Mouse (Mus musculus) neural tube, embryonic 14.5 days (tissue): ENCODE data around the gene Mef2d. TPM values are rescaled to one million over a fixed set of nuclear protein-coding genes. Genes with fewer than 3 reads are reported as not detected.

Experiments used
- ATAC-seq: fragments of 200-750 bp; cut with Nextera tagmentation; 2 replicates; pipeline ENCODE4 v1.8.0; 2017; ENCODE audit warnings: low read depth, mild to moderate bottlenecking, moderate TSS enrichment, moderate library complexity
- H3K27ac ChIP-seq: fragments of 300-500 bp; sonication (generic); 2 replicates; pipeline ENCODE4 v1.5.1; 2014; ENCODE audit warnings: low read depth, mild to moderate bottlenecking, control low read depth, low read length, moderate library complexity, mixed read lengths
- H3K27me3 ChIP-seq: fragments of 300-500 bp; sonication (generic); 2 replicates; pipeline ENCODE4 v1.6.1; 2014; ENCODE audit warnings: low read length; ENCODE audit not compliant: control insufficient read depth, insufficient read depth
- H3K36me3 ChIP-seq: fragments of 300-500 bp; sonication (generic); 2 replicates; pipeline ENCODE4 v1.6.1; 2014; ENCODE audit warnings: low read length, mixed read lengths; ENCODE audit not compliant: control insufficient read depth, insufficient read depth
- H3K4me1 ChIP-seq: fragments of 300-500 bp; sonication (generic); 2 replicates; pipeline ENCODE4 v1.6.1; 2014; ENCODE audit warnings: low read length; ENCODE audit not compliant: control insufficient read depth, insufficient read depth
- H3K4me2 ChIP-seq: fragments of 300-500 bp; sonication (generic); 2 replicates; pipeline ENCODE4 v1.6.1; 2014; ENCODE audit warnings: mild to moderate bottlenecking, low read depth, low read length, control low read depth
- H3K4me3 ChIP-seq: fragments of 300-500 bp; sonication (generic); 2 replicates; pipeline ENCODE4 v1.5.1; 2014; ENCODE audit warnings: low read depth, low read length, control low read depth, mixed read lengths
- H3K9ac ChIP-seq: fragments of 300-500 bp; sonication (generic); replicated peaks from 2 replicates; pipeline ENCODE4 v1.6.1; 2014; ENCODE audit warnings: low read depth, mild to moderate bottlenecking, control low read depth, low read length, mixed read lengths
- H3K9me3 ChIP-seq: fragments of 300-500 bp; sonication (generic); 2 replicates; pipeline ENCODE4 v1.6.1; 2016; ENCODE audit warnings: low read length; ENCODE audit not compliant: control insufficient read depth
- WGBS: fragments of 180-500 bp; shearing (Covaris S2); extraction: QIAGEN DNeasy Blood & Tissue Kit; methylation state at CpG from one replicate; pipeline ENCODE4 v1.1.7; 2014; 5-methylcytosine and 5-hydroxymethylcytosine counted together
- polyA plus RNA-seq: library from polyadenylated mRNA; unstranded; fragments of >200 nt; fragmentation: Nextera tagmentation; extraction: Ambion mirVana; gene quantifications from 2 replicates; pipeline ENCODE4 v1.2.1, GENCODE M21; 2014

Gene Mef2d
- polyA plus RNA-seq, 1 experiment from 2014 or later: 19.6 TPM

DNA sequence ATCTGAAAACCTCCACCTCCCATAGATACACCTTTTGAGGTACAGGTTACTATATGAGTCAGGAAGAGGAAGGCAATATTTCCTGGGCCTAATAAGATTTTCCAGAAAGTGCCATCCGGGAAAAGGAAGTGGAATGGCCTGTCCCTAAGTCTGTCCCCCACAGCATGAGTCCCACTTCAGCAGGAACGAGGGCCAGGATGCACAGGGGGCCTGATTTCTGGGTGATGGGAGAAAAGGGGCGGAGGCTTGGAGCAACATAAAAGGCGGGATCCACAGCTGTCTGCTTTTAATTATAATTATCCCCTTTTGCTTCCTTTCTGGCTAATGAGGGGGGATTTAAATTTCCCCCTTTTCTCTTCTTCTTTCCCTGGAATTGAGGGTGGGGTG, 63.0 kb downstream of the Mef2d start:
- H3K4me2 ChIP-seq: peak overlapping the region; percentile 93; the same call in 1 of the 2 replicates
- H3K27me3 ChIP-seq: no peaks in the 10 kb centered on the region
- H3K27ac ChIP-seq: peak overlapping the region; percentile 99
- WGBS: 0% methylated on average over 4 of the region's 4 CpGs
- H3K9ac ChIP-seq: peak overlapping the region; percentile 43; the same call in 1 of the 2 replicates
- no peaks in the 10 kb centered on the region for H3K9me3 ChIP-seq
- no peaks in the 10 kb centered on the region for H3K36me3 ChIP-seq
- peak; percentile 8 for ATAC-seq
- H3K4me1 ChIP-seq: peaks cover 53% of the 10 kb centered on the region
- H3K4me3 ChIP-seq: 0 out of 2 replicates have a peak overlapping the region, but pooled peaks have one; percentile 3

DNA sequence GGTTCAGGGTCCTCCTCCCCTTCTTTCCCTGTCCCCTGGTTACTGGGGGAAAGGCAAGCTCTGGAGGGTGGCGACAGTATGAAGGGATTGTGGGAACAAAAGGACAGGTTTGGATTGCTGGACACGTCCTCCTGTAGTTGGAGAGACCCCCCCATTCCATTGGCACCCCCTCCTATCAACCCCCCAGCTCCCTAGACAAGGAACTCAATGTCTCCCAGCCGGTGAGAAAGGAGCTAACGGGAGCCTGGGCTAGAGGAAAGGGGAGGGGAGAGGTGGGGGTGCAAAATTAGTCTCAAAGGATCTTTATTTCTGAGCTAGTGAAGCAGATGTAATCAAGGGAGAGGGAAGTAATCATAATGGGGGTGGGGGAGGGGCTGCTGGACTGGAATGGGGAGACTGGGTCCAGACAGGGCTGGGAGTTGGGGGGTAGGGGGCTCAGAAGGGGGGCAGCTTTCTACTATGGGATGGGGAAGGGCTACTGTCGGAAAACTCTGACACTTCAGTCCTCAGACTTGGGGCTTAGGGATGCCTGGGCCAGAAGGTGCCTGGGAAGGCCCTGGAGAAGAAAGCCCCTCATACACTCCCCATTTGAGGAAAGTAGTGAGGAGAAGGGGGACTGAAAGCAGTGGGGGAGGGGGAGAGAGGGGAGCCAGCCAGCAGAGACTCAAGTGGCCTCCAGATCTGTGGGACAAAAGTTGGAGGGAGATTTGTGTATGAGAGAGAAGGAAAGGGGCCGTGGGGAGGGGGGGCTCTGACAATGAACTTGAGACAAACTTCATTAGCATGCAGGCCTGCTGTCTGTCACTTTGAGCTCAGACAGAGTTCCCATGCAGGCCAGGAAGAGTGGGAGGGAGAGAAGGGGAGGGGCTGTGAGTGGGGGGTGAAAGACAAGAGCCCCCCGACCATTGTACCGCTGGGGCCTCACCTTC, 63.7 kb downstream of the Mef2d start:
- H3K4me1 ChIP-seq: peaks cover 58% of the 10 kb centered on the region
- peak overlapping the region; percentile 99 for H3K27ac ChIP-seq
- WGBS: under 1% methylated on average over 8 of the region's 8 CpGs

DNA sequence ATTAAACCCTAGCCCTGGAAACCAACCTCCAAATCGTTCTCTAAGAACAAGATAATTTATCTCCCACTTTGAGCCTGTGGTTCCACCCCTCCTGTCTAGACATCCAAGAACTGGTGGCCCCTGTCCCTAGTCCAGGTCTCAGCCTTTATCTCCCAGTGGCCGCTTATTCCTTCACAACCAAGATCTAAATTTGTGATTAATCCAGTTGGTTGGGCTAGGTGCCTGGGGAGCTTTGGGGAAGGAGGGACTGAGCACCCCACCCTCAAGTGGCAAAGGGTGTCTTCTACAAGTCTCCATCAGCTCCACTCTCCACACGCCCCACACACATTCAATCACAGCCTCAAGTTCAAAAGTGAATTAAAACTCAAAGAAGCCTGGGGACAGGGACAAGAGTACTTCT, 64.3 kb downstream of the Mef2d start:
- Histone ChIP-seq H3K4me3 (peak overlapping the region; percentile 63), H3K4me2 (peak overlapping the region; percentile 93), H3K27ac (peak overlapping the region; percentile 99), H3K9ac (peak overlapping the region; percentile 95), H3K27me3 (no peaks in the 10 kb centered on the region), H3K9me3 (no peaks in the 10 kb centered on the region), H3K4me1 (peaks cover 58% of the 10 kb centered on the region), H3K36me3 (no peaks in the 10 kb centered on the region)
- ATAC-seq: peak; percentile 36
- 2% methylated on average over 3 of the region's 3 CpGs for WGBS

More for the DNA sequence above, 63.7 kb downstream of the Mef2d start:
- Histone ChIP-seq H3K9me3 (no peaks in the 10 kb centered on the region), H3K4me2 (peak overlapping the region; percentile 93; the same call in 1 of the 2 replicates), H3K27me3 (no peaks in the 10 kb centered on the region), H3K9ac (peak overlapping the region; percentile 95), H3K4me3 (peak overlapping the region; percentile 63), H3K36me3 (no peaks in the 10 kb centered on the region)
- ATAC-seq: peak; percentile 70

DNA sequence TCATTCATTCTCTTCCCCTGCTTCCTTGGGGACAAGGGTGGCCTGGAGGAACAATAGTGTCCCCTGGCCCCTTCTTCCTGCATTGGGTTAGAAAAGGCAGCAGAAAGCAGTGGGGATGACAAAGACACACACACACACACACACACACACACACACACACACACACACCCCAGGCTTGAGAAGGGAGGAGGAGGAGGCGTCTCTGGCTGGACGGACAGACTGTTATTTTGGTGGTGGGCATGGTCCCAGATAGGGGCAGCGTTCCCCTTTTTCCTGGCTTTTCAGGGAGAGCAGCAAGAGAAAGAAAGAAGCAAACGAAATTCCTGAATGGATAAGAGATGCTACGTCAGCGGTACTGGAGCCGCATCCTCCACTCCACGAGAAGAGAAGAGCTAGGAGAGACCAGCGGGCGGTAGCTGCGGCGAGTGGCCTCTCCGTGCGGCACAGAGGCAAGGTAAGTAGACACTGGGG, 64.8 kb downstream of the Mef2d start:
- Histone ChIP-seq H3K27ac (peak overlapping the region; percentile 99), H3K9ac (peak overlapping the region; percentile 95), H3K4me1 (peaks cover 58% of the 10 kb centered on the region), H3K9me3 (no peaks in the 10 kb centered on the region), H3K36me3 (no peaks in the 10 kb centered on the region), H3K27me3 (no peaks in the 10 kb centered on the region), H3K4me3 (peak overlapping the region; percentile 63), H3K4me2 (peak overlapping the region; percentile 93)
- peak; percentile 50 for ATAC-seq
- under 1% methylated on average over 14 of the region's 14 CpGs for WGBS

DNA sequence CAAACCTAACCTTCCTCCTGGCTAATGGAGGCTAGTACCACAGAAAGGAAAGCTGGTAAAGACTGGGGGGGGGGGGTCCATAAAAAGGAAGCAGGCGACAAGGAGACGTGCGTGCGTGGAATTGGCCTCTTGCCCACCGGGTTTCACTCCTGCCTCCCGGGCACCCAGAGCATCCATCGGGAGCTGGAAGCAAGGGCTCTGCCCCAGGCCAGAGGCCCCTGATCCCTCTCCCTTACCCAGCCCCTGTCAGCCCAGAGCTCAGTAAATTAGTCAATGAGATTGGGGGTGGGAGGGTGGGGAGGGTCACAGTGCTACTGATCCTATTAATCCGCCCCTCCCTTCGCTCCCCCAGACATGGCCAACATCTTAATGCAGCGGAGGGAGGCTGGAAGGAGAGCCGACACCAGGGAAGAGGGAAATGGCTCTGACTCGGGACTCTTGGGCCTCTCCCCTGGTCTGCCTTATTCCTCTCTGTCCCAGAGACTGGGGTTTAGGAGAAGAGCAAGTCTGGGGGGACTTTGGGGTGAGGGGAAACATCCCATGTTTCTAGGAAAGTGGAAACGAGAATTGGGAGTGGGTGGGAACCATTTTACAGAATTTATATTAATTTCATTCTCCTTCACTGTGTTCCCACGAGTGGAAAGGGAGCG, 65.4 kb downstream of the Mef2d start:
- no peak for ATAC-seq
- Histone ChIP-seq H3K9me3 (no peaks in the 10 kb centered on the region), H3K4me3 (peak overlapping the region; percentile 63), H3K4me1 (peaks cover 59% of the 10 kb centered on the region), H3K27ac (peak overlapping the region; percentile 99), H3K9ac (peak overlapping the region; percentile 95), H3K4me2 (peak overlapping the region; percentile 93), H3K27me3 (no peaks in the 10 kb centered on the region), H3K36me3 (no peaks in the 10 kb centered on the region)
- 0% methylated on average over 15 of the region's 15 CpGs for WGBS

DNA sequence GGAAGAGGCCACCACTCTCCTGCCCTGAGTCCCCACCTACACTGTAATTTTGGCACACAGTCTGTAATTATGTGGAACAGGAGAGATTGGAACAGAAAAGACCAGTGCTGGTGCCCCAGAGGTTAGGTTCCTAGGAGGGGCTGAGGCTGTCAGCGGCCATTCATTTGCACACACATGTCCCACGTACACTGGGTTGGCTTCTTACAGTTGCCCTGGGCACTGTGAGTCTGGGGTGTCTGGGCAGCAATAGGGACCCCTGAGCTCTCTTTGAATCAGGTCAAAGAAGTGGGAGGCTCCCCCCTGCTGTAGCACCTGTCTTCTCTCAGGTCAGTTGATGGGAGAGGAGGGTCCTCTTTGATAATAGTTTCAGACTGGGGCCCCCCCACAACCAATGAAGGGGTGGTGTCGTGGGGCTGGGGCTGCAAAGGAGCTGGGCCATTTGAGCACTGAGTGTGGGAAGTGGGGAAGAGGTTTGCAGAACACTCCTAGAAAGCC, 66.1 kb downstream of the Mef2d start:
- WGBS: 2% methylated on average over 3 of the region's 3 CpGs
- H3K27me3 ChIP-seq: no peaks in the 10 kb centered on the region

DNA sequence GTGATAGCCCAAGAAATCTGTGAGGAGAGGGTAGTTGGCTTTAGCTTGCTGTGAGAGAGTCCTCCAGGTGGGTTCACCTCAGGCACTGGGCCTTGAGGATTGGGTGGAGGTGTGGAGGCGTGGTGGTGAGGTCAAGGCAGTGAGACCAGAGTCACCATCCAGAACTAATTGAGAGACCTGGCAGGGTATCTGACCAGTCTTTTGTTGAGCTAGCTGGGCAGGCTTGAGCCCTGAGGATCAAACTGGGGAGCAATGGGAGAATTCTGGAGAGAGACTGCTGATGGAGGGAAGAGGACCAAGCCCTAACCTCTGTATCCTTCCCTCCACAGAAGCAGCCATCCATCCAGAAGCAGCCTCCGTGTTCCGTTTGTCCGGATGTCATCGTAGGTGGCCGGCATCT, 67.1 kb downstream of the Mef2d start:
- ATAC-seq: no peak
- 0% methylated on average over 6 of the region's 6 CpGs for WGBS
- H3K36me3 ChIP-seq: no peaks in the 10 kb centered on the region
- H3K9ac ChIP-seq: peak overlapping the region; percentile 95
- peaks cover 56% of the 10 kb centered on the region for H3K4me1 ChIP-seq
- H3K9me3 ChIP-seq: no peaks in the 10 kb centered on the region
- H3K4me2 ChIP-seq: peak overlapping the region; percentile 93
- H3K4me3 ChIP-seq: peak overlapping the region; percentile 63
- H3K27me3 ChIP-seq: no peaks in the 10 kb centered on the region
- peak overlapping the region; percentile 99 for H3K27ac ChIP-seq

More for the DNA sequence above, 66.1 kb downstream of the Mef2d start:
- Histone ChIP-seq H3K4me1 (peaks cover 59% of the 10 kb centered on the region), H3K9ac (peak overlapping the region; percentile 95), H3K4me2 (peak overlapping the region; percentile 93), H3K36me3 (no peaks in the 10 kb centered on the region), H3K9me3 (no peaks in the 10 kb centered on the region), H3K4me3 (peak overlapping the region; percentile 63), H3K27ac (peak overlapping the region; percentile 99)
- no peak for ATAC-seq

DNA sequence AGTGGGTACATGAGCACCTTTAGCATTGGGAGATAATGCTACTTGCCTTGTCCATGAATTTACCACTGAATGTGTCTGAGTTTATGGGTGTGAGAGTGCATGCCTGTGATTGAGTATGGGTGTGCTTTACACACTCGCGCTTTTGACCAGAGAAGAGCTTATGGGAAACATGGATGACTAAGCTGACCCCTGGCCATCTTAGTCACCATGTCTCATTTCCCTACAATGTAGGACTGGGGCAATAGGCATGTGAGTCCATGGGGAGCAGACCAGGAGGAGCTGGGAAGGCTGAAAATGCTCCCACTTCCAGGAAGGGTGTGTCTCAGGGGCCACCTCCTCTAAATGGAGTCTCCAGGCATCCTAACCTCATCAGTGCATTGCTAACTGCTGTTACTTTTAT, 67.9 kb downstream of the Mef2d start:
- peak overlapping the region; percentile 99 for H3K27ac ChIP-seq
- no peaks in the 10 kb centered on the region for H3K9me3 ChIP-seq
- no peak for ATAC-seq
- WGBS: 12% methylated on average over 2 of the region's 2 CpGs
- peak overlapping the region; percentile 95 for H3K9ac ChIP-seq
- peaks cover 48% of the 10 kb centered on the region for H3K4me1 ChIP-seq
- H3K4me3 ChIP-seq: peak overlapping the region; percentile 63
- H3K4me2 ChIP-seq: peak overlapping the region; percentile 93
- no peaks in the 10 kb centered on the region for H3K27me3 ChIP-seq
- no peaks in the 10 kb centered on the region for H3K36me3 ChIP-seq
